Mouse (Mus musculus) heart, embryonic 13.5 days (tissue): ENCODE measurements around the gene Lrrc7. TPM values are rescaled to one million over a fixed set of nuclear protein-coding genes. Genes with fewer than 3 reads are reported as not detected.

Experiments
- ATAC-seq: fragments of 200-750 bp; cut with Nextera tagmentation; 2 replicates; pipeline ENCODE4 v1.8.0; 2017; ENCODE audit warnings: moderate TSS enrichment; ENCODE audit not compliant: insufficient number of reproducible peaks, low FRiP score, low TSS enrichment; ENCODE audit errors: extremely low read depth
- H3K27ac ChIP-seq: fragments of 300-500 bp; sonication (generic); replicated peaks from 2 replicates; pipeline ENCODE4 v1.5.1; 2015; ENCODE audit warnings: moderate library complexity, mild to moderate bottlenecking, inconsistent platforms
- H3K27me3 ChIP-seq: fragments of 300-500 bp; sonication (generic); replicated peaks from 2 replicates; pipeline ENCODE4 v1.6.1; 2015; ENCODE audit warnings: mild to moderate bottlenecking, inconsistent platforms
- H3K36me3 ChIP-seq: fragments of 300-500 bp; sonication (generic); 2 replicates; pipeline ENCODE4 v1.6.1; 2015; ENCODE audit warnings: mild to moderate bottlenecking, inconsistent platforms
- H3K4me1 ChIP-seq: fragments of 300-500 bp; sonication (generic); 2 replicates; pipeline ENCODE4 v1.6.1; 2015; ENCODE audit warnings: inconsistent platforms
- H3K4me2 ChIP-seq: fragments of 300-500 bp; sonication (generic); 2 replicates; pipeline ENCODE4 v1.6.1; 2015; ENCODE audit warnings: inconsistent platforms, mild to moderate bottlenecking, moderate library complexity
- H3K4me3 ChIP-seq: fragments of 300-500 bp; sonication (generic); 2 replicates; pipeline ENCODE4 v1.5.1; 2015; ENCODE audit warnings: moderate library complexity, mild to moderate bottlenecking, inconsistent platforms
- H3K9ac ChIP-seq: fragments of 300-500 bp; sonication (generic); 2 replicates; pipeline ENCODE4 v1.6.1; 2015; ENCODE audit warnings: inconsistent platforms, mild to moderate bottlenecking, moderate library complexity
- H3K9me3 ChIP-seq: fragments of 300-500 bp; sonication (generic); 2 replicates; pipeline ENCODE4 v1.6.1; 2016; ENCODE audit warnings: inconsistent platforms
- WGBS: fragments of 180-500 bp; shearing (Covaris S2); methylation state at CpG from one replicate; pipeline ENCODE4 v1.1.7; 2015; ENCODE audit warnings: mixed read lengths; 5-methylcytosine and 5-hydroxymethylcytosine counted together
- polyA plus RNA-seq: library from polyadenylated mRNA; unstranded; fragments of >200 nt; fragmentation: Nextera tagmentation; extraction: Ambion mirVana; gene quantifications from 2 replicates; pipeline ENCODE4 v1.2.1, GENCODE M21; 2015

The Lrrc7 gene
- polyA plus RNA-seq, 1 experiment from 2014 or later: 0.07 TPM

DNA sequence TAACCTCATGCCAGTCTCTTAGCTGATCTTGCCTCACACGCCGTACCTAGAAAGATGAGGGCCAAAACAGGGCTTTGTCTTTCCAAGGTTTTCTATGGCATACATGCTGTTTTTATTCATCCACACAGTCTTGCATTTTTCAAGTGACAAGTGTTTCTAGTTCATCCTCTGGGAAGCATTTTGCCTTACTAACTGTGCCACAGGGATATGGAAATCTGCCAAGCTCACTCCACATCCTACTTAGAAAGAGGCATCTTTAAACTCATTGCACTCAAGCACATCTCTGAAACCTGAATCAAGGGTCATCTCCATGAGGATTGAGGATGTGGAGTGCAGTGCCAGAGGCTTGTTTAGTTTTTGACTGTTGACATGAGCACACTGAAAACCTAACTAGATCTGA lies 199.9 kb downstream of the Lrrc7 start:
- H3K4me2 ChIP-seq: no peak overlapping the region
- H3K27ac ChIP-seq: no peak overlapping the region
- no peaks in the 10 kb centered on the region for H3K4me1 ChIP-seq
- no peaks in the 10 kb centered on the region for H3K27me3 ChIP-seq
- no peak overlapping the region for H3K9ac ChIP-seq
- no peaks in the 10 kb centered on the region for H3K36me3 ChIP-seq
- no peak overlapping the region for H3K4me3 ChIP-seq
- H3K9me3 ChIP-seq: no peaks in the 10 kb centered on the region
- WGBS: 90% methylated on average over 2 of the region's 2 CpGs
- ATAC-seq: no peak

DNA sequence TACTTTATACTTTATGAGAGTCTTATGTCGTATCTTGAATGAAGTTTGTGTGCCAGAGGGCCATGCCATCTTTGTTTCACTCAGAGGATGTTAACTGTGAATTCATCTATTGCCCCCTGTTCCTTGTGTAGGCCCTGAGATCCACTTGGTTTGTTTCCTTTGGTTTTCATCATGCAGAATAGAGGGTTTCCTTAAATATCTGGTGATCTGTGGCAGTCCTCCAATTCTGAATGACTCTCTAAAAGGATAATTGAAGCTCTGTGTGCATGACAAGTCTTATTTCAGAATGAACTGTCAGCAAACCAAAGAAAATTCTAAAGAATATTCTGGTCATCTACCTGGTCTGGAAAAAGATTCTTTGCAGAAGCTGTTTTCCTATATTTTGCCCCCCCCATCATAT lies 205.3 kb downstream of the Lrrc7 start:
- H3K9me3 ChIP-seq: no peaks in the 10 kb centered on the region
- WGBS: 66% methylated on average over 1 of the region's 1 CpGs
- ATAC-seq: no peak
- H3K27me3 ChIP-seq: no peaks in the 10 kb centered on the region
- H3K4me2 ChIP-seq: no peak overlapping the region
- H3K4me1 ChIP-seq: no peaks in the 10 kb centered on the region
- H3K36me3 ChIP-seq: no peaks in the 10 kb centered on the region
- H3K4me3 ChIP-seq: no peak overlapping the region
- no peak overlapping the region for H3K9ac ChIP-seq
- H3K27ac ChIP-seq: no peak overlapping the region

DNA sequence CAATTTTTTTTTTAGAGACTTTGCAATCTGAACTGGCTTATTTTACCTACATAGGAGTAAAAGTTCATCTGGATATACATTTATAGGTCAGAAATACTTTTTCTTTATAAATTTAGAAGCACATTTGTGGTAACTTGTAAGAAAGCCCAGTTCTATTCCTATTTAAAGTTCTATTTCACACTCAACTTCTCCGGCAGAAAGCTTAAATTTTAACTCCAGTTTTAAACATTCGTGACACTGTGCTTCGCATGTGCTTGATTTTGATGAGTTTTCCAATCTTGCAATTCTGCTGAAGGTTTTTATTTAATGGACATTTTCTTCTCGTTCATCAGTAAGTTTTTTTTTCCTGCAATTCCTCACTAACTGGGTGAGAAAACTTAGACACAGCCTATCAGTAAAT lies 205.8 kb downstream of the Lrrc7 start:
- no peak overlapping the region for H3K4me2 ChIP-seq
- 74% methylated on average over 4 of the region's 4 CpGs for WGBS
- H3K4me1 ChIP-seq: no peaks in the 10 kb centered on the region

DNA sequence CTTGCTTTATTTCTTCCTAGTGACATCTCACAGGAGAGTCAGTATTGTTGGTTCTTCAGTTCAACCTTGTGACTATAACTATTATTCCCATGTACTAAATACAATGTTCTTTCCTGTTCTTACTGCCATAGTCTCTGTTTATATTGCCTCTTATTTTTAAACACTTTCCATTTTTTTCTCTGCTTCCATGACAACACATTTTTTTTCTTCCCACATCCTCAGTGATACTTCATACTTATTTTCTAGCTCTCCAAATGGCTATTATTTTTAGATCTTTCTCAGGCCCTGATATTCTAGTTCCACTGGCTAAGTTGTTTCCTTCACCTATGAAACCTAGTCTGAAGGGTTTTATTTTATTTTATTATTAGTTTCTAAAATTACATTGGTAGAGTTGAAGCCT lies 221.2 kb downstream of the Lrrc7 start:
- ATAC-seq: no peak
- Histone ChIP-seq H3K4me2 (no peak overlapping the region), H3K27ac (no peak overlapping the region), H3K9ac (no peak overlapping the region), H3K4me3 (no peak overlapping the region), H3K9me3 (0 out of 2 replicates have a peak, but pooled peaks cover 4% of the 10 kb centered on the region), H3K4me1 (no peaks in the 10 kb centered on the region), H3K36me3 (no peaks in the 10 kb centered on the region), H3K27me3 (no peaks in the 10 kb centered on the region)

More for the DNA sequence above, 205.8 kb downstream of the Lrrc7 start:
- Histone ChIP-seq H3K9ac (no peak overlapping the region), H3K27ac (no peak overlapping the region), H3K9me3 (no peaks in the 10 kb centered on the region), H3K27me3 (no peaks in the 10 kb centered on the region), H3K36me3 (no peaks in the 10 kb centered on the region), H3K4me3 (no peak overlapping the region)
- ATAC-seq: no peak

DNA sequence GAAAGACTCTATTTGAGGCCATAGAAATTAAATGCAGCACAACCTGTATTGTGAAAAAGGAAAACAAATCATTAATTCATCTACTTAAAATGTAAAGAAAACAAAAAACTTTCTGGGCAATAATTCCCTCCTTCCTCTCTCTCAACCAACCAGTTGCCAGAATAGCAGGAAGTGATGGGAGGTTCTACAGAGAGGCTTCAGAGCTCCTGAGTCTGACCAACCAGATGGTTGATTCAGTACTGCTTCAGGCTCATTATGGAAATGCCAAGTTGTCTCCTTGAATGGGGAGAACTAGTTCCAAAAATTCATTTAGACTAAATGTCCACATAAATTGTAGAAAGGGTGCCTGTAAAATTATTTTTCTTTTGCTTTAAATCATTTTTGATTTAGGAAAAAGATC lies 231.9 kb downstream of the Lrrc7 start:
- Histone ChIP-seq H3K4me3 (no peak overlapping the region), H3K36me3 (no peaks in the 10 kb centered on the region), H3K9ac (no peak overlapping the region), H3K9me3 (peaks cover 6% of the 10 kb centered on the region; the same call in 1 of the 2 replicates), H3K4me1 (no peaks in the 10 kb centered on the region), H3K4me2 (no peak overlapping the region), H3K27me3 (no peaks in the 10 kb centered on the region), H3K27ac (no peak overlapping the region)
- no peak for ATAC-seq

DNA sequence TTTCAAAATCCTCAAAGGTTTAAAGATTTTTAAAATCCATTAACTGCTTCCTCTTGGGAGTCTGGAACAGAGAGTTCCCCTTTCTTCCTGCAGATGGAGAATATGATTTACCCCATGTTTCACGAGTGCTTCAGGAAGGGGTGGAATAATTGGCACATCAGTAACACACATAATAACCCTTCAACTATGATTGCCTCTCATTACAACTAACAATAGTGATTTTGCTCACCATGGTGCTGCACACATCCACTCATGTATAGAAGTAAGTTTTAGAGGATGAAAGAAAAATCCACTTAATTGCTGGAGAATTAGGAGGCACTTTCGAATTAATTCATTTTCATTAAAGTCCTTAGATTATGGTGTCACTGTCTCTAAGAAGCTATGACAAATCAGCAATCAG lies 251.6 kb downstream of the Lrrc7 start:
- H3K4me1 ChIP-seq: no peaks in the 10 kb centered on the region
- no peak overlapping the region for H3K4me2 ChIP-seq
- H3K9ac ChIP-seq: no peak overlapping the region
- H3K9me3 ChIP-seq: no peaks in the 10 kb centered on the region
- no peak for ATAC-seq
- H3K27ac ChIP-seq: no peak overlapping the region
- H3K27me3 ChIP-seq: no peaks in the 10 kb centered on the region
- H3K4me3 ChIP-seq: no peak overlapping the region
- no peaks in the 10 kb centered on the region for H3K36me3 ChIP-seq
- 55% methylated on average over 2 of the region's 2 CpGs for WGBS

DNA sequence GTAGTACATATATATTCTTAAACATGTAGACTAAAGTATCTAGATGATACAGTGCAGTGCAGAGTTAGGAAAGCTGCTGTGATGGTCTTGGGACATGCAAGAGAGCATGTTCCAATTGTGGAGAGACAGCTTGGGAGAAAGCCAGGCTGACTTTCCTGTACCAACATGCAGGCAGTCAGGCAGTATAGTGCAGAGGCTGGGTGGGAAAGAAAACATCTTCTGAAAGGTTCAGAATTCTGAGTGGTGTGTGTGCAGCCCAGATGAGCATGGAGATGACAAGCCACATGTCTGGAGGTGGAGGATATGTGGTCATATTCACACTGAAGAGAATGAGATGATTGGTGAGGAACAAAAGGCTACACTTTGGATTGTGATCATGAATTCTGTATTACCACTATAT lies 254.6 kb downstream of the Lrrc7 start:
- Histone ChIP-seq H3K4me3 (no peak overlapping the region), H3K27me3 (no peaks in the 10 kb centered on the region), H3K27ac (no peak overlapping the region), H3K9me3 (no peaks in the 10 kb centered on the region), H3K9ac (no peak overlapping the region), H3K36me3 (no peaks in the 10 kb centered on the region), H3K4me1 (no peaks in the 10 kb centered on the region), H3K4me2 (no peak overlapping the region)
- ATAC-seq: no peak

DNA sequence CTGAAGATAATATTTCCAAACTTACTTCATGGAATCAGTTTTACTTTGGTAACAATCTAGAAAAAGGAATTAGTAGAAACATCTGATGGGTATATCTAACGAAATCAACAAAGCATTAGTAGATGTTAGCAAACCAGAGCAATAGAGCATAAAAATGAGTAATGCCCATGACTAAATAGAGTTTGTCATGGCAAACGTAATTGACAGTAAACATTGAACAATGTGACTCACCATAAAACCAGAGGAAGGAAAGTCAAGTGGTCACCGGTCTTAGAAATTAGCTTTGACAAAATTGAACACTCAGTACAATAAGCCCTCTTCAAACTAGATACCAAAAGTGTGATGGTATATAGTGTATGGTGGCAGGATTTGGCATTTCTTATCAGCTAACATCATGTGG lies 263.3 kb downstream of the Lrrc7 start:
- Histone ChIP-seq H3K36me3 (no peaks in the 10 kb centered on the region), H3K9ac (no peak overlapping the region), H3K9me3 (no peaks in the 10 kb centered on the region), H3K27ac (no peak overlapping the region), H3K4me2 (no peak overlapping the region), H3K27me3 (no peaks in the 10 kb centered on the region), H3K4me3 (no peak overlapping the region), H3K4me1 (peaks cover 3% of the 10 kb centered on the region; the same call in 1 of the 2 replicates)
- no peak for ATAC-seq
- WGBS: 76% methylated on average over 3 of the region's 3 CpGs

DNA sequence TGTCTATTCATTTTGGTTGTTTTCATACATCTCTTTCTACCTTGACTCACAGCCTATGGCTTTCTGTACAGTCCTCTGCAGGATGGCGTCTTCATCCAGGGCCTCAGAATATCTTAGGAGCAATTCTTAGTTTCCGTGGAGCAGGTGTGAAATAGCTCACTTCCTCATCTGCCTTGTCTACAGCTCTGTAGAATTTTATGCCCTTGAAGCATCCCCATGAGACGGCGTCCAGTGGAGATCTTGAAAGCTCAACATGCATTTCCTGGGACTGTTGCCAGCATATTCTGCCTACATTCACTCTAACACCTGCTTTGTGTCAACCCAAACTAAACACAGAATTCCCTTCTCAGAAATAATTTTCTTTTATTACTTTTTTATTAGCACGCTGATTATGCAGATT lies 267.0 kb downstream of the Lrrc7 start:
- no peaks in the 10 kb centered on the region for H3K36me3 ChIP-seq
- H3K9ac ChIP-seq: no peak overlapping the region
- H3K27me3 ChIP-seq: no peaks in the 10 kb centered on the region
- 37% methylated on average over 5 of the region's 5 CpGs for WGBS
- no peak overlapping the region for H3K4me3 ChIP-seq
- no peak overlapping the region for H3K27ac ChIP-seq
- H3K9me3 ChIP-seq: no peaks in the 10 kb centered on the region
- peaks cover 3% of the 10 kb centered on the region; the same call in 1 of the 2 replicates for H3K4me1 ChIP-seq
- ATAC-seq: no peak
- no peak overlapping the region for H3K4me2 ChIP-seq

DNA sequence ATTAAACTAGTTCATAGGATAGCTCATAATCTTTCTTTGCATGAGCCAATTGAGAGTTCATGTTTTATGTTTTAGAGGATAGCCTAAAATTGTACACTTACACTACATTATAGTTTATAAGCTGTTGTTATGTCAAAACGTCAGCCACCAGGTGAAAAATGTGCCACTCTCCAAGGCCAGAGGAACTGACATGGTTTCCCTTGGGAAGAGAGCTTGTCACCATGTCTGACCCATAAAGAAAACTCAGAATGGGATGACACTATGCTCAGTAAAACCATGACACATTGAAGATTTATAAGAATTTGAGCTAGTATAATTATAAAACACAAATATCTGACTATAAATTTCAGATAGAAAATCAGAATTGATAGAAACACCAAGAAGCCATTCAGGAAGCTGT lies 277.6 kb downstream of the Lrrc7 start:
- ATAC-seq: no peak
- no peaks in the 10 kb centered on the region for H3K4me1 ChIP-seq
- H3K4me3 ChIP-seq: no peak overlapping the region
- no peak overlapping the region for H3K4me2 ChIP-seq
- H3K36me3 ChIP-seq: no peaks in the 10 kb centered on the region
- no peaks in the 10 kb centered on the region for H3K27me3 ChIP-seq
- H3K9ac ChIP-seq: no peak overlapping the region
- H3K9me3 ChIP-seq: no peaks in the 10 kb centered on the region
- 69% methylated on average over 1 of the region's 1 CpGs for WGBS
- H3K27ac ChIP-seq: no peak overlapping the region

DNA sequence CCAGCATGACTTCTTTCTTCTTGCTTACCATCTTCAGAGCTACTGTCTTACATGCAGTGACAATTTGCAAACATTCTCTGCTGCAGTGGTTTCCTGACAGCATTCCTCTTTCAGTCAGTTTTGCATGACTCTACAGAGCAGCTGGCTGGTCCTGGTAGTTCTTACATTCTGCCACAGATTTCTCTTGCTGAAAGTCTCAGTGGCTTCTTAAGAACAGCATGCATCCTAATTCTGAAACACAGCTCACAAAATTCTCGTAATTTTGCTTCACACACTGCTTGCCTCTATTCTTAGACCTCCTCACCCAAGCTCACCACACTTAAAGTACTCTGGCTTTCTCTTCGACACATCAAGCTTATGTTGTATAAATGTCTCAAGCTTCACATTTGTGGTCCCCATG lies 283.4 kb downstream of the Lrrc7 start:
- H3K27ac ChIP-seq: no peak overlapping the region
- WGBS: 70% methylated on average over 2 of the region's 2 CpGs
- ATAC-seq: no peak
- no peak overlapping the region for H3K4me2 ChIP-seq
- H3K9me3 ChIP-seq: no peaks in the 10 kb centered on the region
- H3K27me3 ChIP-seq: no peaks in the 10 kb centered on the region
- no peak overlapping the region for H3K9ac ChIP-seq
- no peaks in the 10 kb centered on the region for H3K4me1 ChIP-seq
- no peaks in the 10 kb centered on the region for H3K36me3 ChIP-seq
- no peak overlapping the region for H3K4me3 ChIP-seq

DNA sequence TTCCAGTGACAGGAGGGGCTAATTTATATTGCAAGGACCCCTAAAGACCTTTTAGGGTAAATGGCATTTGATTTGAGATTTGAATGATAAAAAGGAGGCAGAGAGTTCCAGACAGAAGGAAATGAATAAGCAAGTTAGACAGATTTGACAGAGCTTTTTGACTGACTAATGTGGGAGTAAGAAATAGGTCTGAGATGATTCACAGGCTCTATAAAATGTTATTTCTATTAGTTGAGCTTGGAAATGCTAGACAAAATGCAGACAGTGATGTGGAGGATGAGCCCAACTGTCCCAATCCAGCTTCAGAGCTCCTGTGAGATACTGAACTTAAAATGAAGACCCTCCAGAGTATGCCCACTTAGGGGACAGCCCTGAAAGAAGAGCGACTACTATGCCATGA lies 289.3 kb downstream of the Lrrc7 start:
- Histone ChIP-seq H3K4me1 (no peaks in the 10 kb centered on the region), H3K9ac (no peak overlapping the region), H3K27me3 (no peaks in the 10 kb centered on the region), H3K36me3 (no peaks in the 10 kb centered on the region), H3K4me3 (no peak overlapping the region), H3K9me3 (no peaks in the 10 kb centered on the region), H3K27ac (no peak overlapping the region), H3K4me2 (no peak overlapping the region)
- WGBS: 70% methylated on average over 1 of the region's 1 CpGs
- no peak for ATAC-seq

DNA sequence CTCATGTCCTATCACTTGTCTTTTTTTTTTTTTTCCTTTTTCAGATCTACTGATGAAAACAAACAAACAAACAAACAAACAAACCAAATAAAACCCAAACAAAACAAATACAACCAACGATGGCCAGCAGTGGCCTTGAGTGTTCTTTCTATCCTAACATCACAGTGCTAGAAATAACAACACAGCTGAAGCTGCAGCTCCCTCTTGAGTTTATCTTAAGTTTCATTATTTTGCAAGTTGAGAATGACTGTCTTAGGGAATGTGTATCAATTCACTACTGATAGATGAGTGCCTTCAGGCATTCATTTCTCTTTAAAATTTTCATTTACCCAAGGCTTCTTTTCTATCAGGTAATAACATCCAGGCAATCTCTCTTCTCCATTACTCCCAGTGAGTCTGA lies 291.1 kb downstream of the Lrrc7 start:
- ATAC-seq: no peak
- Histone ChIP-seq H3K9ac (no peak overlapping the region), H3K4me2 (no peak overlapping the region), H3K9me3 (no peaks in the 10 kb centered on the region), H3K4me3 (no peak overlapping the region), H3K27ac (no peak overlapping the region), H3K4me1 (no peaks in the 10 kb centered on the region), H3K36me3 (no peaks in the 10 kb centered on the region), H3K27me3 (no peaks in the 10 kb centered on the region)
- WGBS: 31% methylated on average over 1 of the region's 1 CpGs
